Mouse (Mus musculus) embryo, embryonic 10.5 days (tissue): ENCODE data around the gene Gp1bb.

Experiments
- DNase-seq: peaks from one replicate; pipeline ENCODE4 v3.0.0-alpha.2; 2015; ENCODE audit warnings: low spot score

Gp1bb gene

DNA sequence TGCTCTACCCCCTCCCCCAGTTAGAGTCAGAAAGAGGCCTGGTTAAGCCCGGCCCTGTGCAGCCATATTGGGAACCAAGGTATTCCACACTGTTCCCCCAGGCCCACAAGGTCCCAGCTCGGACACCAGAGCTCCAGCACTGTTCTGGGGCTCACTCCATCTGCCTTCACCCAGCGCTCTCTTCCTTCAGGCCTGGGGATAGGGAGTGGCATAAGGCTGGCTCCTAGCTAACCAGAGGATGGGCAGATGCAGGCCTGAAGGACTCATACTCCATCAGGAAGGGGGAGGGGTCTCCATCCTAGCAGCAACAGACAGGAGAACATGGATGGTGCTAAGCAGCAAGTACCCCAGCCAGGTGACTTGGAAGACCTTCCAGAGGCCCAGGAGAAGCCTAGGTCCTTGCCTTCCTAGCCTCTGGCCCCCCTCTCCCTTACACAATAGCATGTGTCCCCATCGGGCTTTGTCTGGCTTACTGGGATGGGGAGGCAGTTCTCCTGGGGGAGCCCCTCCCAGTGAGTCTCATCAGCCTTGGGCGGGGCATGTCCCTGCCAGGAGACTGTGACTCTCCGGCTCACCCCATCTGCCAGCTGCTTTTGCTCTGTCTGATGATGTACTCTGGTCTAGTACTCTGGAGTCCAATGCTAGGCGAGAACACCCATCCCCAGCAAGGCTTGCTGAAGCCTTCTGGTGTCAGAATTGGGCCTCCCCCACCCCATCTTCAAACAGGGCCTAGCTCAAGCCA, 6.2 kb upstream of the Gp1bb start:
- no peak for DNase-seq

DNA sequence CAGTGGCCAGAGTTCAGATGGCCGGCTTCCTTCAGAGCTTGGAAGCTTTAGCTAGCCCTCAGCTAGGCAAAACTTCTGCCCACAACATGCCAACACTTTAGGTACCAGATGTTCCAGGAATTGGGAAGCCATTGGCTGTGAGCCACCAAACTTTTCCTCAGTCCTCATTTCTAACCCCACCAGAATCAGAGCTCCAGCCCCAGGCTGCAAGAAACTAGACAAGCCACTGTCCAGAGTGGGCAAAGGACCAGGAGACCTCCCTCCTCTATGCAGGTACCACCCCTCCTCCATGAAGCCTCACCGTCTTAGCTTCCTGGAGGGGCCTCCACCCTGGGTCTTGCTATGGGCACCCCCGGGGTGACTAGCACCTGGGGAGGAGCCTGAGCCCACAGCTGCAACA, 5.0 kb upstream of the Gp1bb start:
- no peak for DNase-seq

DNA sequence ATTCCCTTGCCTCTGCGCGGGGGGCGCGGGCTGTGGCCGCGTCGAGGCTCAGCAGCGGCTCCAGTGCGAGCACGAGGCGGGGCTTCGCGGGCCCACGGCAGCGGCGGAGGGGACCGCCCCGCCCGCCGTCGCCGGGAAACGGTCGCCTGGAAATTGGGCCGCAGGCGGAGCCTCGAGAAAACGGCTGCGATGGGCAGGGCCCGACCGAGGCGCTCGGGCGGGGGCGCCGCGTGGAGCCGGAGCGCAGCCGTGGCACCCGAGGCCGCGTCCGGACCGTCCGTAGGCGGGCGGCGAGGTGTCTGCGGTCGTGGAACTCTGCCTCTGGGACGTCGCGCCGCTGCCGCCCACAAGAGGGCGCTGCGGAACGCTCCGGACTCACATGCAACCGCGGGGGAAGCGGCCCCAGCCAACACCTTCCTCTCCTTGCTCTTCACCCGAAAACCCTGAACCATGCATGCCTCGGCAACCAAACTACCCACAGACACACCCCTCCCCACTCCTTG, 4.2 kb upstream of the Gp1bb start, which contains the start of gene Gm49601:
Gene Gm49601, minus strand, starts transcription at position 52 of the 503 bp plus-strand sequence.
- DNase-seq: peak; percentile 87

DNA sequence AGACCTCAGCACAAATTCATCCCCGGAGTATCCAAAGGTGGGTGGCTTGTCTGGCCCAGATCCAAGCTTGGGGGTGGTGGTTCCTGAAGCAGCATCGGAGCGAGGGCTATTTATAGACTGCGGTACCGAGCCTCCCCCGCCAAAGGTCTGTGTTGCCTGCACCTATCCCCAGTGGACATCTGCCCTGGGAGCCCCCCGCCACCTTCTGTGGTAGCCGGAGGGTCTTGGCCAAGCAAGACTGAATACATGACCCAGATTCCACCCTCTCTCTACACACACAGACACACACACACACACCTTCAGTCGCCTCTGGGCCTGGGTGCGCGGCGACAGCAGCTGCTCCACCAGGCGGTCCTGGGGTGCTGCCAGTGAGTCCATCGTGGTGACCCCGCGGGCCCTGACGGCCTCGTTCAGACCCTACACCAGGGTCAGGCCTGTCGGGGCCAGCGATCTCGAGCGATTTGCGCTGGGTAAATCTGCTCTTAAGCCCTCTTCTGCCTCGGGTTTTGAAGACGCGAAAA, 3.6 kb upstream of the Gp1bb start:
- DNase-seq: no peak

DNA sequence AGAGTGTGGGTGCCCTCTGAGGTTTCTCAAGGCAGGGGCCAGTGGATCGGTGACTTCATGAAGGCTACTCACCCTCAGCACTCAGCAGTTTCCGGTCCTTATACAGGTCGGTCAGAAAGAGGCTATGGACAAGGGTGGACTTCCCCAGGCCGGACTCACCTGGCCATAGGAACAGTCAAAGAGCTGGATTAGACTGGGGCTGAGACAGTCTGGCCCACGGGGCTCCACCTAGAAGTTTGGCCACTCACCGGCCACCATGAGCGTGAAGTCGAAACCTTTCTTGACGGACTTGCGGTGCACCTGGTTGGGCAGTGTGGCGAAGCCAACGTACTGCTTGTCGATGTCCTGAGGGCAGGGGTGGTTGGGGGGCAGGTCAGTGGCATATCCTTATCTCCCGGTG, 2.9 kb upstream of the Gp1bb start:
- DNase-seq: no peak

DNA sequence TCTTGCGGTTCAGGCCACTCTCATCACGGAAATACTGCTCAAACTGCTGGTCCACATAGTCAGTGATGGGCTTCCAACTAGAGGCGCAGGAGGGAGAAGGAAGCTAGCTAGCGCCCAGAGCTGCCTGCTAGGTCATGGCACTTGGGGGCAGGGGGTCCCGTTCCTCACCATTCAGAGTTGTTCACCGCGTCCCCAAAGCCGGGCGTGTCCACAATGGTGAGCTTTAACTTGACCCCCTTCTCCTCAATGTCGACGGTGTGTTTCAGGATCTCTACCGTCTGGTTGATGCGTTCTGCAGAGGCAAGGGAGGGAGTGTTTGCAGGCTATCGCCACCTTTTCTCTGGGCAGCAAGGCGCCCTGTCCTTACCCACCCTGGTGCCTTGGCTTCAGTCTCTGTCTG, 2.4 kb upstream of the Gp1bb start:
- DNase-seq: no peak

DNA sequence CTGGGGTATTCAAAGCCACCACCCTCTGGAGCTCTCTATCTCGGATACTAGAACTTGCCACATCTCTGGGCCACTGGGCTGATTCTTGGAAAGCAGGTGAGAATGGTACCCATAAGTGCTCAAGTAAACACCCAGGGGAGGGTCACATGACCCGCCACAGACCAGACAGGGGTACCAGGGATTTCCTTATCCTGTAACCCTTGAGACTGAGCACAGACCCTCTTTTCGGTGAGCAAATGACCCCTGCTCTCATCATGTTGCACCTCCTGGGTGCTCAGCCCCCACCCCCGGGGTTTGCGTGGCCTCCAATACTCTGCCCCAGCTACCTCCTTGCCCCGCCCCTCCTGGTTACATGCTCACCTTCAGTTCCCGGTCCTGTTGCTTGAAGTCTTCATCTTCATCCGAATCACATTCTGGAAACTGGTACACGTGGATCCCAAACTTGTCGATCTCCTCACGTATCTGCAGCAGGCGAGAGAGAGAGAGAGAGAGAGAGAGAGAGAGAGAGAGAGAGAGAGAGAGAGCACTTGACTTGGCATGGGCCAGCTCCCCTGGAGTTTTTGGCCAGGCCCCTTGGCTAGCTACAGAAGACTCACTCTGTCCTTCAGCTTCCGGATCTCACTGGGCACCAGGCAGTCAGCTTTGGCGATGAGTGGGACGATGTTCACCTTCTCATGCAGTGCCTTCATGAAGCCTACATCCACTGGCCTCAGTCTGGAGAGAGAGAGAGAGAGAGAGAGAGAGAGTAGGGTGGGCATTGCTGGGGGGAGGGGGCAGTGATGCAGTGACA, 1.7 kb upstream of the Gp1bb start:
- DNase-seq: no peak

DNA sequence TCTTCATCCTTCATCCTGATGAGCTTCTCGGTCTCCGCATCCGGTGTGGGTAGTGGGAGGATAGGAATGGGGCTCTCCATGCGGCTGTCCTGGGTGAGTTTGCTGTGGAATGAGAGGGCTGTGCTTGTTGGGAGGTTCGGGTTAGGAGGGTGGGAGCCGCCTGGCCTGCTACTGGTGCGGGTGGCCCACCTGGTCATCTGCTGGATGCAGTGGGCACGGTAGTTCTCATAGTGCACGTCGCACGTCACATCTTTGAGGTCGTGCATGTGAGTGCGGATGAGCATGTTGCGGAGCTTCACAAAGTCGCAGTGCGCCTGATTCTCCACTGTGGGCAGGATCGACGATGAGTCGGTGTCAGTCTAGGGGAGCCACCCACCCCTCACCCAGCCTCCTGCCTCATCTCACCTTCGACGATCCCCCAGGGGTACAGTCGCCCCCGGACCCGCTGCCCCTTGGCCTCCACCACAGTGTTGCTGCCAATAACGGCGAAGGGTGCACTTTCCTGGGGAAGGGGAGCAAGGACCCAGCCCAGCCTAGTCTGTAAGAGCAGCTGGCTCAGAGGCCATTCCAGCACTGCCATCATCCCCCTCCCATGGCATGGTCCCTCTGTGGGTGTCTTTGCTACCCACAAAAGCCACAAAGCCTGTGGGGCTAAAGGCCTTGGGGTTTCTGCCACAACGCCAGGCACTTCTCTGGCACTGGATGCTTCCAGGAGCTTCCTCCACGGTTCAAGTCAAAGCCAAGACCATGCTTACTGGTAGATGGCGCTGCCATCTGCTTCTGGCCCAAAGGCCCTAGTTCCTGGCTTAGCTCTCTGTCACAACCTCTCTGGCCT, 930 bp upstream of the Gp1bb start:
- no peak for DNase-seq

DNA sequence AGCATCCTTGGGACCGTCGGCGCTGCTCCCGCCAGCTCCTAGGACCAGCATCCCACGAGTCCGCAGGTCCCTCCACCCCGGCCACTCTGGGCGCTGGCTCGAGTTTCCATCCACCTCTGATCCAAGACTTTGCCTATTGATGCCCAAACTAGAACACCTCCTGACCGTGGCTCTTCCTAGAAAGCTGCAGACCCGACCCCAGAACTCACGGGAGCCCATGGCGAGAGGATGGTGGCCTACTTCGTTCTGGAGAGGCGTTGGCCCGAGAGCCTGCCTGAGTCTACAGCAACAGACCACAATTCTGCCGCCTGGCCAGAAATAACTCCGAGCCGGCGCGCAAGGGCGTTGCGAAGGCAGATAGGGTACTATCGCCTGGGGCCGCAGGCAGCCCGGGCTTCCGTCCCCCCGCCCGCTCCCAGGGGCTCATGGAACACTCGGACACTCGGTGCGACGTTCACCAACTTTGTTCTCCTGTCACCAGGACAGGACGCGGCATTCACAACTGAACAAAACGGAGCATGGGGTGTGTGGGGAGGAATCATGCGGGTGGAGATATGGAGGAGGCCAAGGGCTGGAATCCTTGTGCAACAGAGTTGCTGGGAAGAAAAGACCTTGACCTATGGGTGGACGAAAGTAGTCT, 721 bp downstream of the Gp1bb start:
- no peak for DNase-seq

DNA sequence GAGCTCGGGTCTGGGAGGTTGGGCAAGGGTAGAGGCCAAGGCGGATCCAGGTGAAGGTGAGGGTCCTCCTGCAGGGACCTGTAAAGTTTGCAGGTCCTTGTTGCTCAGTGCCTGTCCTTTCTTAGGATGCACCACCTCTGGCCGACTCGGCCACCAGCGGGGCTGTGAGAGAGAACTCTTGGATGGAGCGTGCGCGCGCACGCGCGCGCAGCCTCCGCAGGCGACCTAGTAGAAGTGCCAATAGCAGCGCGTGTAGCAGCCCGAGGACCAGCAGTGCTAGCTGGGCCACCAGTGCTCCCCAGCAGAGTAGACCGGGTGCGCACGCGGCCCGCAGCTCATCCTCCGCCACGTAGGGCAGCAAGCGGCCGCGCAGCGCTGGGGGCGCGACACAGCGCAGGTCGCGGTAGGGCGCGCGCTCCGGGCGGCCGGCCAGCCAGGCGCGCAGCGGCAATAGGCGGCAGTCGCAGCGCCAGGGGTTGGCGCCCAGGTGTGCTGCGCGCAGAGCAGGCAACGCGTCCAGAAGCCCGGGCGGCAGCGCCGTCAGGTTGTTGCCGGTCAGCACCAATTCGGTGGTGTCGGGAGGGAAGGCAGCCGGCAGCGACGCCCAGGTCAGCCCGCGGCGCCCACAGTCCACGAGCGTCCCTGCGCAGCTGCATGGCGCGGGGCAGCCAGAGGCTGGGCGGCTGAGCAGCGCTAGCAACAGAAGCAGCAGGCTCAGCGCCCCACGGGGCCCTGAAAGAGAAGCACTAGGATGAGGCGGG, 1.4 kb downstream of the Gp1bb start:
- DNase-seq: no peak

DNA sequence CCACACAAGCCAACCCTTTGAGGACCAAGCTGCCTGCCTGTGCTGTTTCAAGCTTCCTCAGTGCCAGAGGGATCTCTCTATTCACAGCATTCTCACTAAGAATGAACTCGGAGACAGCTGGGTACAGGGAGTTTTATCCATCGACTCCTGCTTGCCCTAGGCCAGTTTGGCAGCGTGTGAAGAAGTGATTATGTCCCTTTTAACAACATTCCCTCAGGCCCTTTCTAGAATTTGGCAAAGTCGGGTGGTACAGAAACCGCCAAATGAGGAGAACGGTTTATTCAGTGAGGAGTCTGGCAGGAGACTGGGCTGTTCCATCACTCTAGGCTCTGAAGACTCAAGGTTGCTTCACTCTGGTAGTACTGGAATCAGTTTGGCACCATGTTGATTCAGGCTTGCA, 2.0 kb downstream of the Gp1bb start:
- DNase-seq: no peak

DNA sequence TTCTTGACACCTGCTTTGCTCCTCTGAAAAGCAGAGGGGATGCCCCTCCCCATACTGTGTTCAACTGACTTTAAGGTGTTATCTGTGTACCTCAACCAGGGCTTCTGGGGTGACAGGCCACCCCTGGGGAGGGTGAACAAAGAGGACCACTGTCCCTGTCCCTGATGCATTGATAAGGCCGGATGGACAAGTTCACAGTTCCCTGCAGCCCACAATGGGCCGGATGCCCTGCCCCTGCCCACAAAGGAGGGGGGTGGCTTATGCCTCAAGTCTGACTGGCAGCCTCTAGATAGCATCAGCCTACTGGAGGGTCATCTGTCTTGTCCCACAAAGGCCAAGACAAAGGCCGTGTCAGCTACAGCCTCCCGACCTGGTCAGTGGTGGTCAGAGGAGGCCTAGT, 3.1 kb downstream of the Gp1bb start:
- DNase-seq: no peak

DNA sequence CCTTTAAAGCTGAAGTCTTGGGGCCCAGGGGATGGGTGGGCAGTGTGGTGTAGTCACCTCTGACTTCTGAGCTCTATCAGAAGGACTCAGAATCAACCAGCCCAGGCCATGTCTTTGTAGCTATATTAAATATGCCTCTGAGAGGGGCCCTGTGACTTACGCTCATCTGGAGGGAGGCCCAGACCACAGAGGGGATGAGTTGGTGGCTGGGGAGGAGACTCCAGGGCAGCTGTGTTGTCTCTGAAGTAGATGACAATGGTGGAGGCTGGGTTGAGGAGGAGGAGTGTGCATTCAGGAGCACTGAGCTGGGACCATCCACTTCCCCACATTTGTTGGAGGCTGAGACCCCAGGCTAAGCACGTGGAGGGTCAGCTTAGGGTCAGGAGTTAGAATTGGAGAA, 3.9 kb downstream of the Gp1bb start:
- no peak for DNase-seq

DNA sequence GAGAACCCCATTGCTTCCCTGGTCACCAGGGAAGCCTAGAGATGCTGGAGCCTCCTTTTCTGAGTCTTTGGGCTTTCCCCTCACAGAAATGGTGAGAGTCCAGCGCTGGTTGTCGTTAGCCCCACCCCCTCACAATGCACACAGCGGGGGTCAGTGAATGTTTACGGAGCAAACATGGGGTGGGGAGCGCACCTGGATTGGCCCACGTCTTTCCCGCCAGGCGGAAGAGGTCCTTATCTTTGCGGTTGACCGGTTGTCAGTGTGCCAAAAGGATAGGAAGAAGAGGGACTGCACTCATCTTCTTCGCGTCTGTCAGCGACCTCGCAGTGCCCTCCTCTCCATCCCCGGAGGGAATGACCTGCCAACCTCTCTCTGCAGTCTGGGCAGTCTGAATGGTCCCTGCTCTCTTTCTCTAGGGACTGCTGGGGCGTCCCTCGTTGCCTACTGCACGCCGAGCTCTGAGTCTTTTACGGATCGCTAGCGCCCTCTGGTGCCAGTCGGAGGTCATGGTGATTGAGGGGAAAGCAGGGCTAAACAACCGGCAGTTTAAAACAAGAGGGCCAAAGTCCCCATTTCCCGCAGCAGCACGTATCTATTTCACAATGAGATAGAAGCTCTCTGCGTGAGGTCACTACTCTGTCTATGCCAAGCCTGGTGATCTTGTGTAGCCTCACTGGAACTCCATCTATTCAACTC, 4.7 kb downstream of the Gp1bb start:
- peak; percentile 94 for DNase-seq

DNA sequence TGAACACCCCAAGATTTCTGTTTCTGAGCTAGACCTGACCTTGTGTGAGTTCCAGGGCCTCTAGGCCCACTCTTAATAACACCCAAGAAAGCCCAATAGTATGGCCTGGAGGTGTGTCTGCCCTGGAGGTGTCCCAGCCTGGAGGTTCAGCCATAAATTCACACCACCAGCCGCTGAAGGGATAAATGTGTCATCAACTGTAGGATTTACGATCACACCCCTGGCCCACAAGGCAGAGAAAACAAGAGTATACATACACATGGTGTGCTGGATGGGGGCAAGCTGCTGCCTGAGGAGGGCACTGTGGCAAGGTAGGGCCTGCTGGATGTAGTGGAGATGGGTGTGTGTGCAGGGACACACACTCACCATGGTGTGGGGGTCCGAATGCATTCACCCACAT, 8.9 kb downstream of the Gp1bb start:
- DNase-seq: no peak

DNA sequence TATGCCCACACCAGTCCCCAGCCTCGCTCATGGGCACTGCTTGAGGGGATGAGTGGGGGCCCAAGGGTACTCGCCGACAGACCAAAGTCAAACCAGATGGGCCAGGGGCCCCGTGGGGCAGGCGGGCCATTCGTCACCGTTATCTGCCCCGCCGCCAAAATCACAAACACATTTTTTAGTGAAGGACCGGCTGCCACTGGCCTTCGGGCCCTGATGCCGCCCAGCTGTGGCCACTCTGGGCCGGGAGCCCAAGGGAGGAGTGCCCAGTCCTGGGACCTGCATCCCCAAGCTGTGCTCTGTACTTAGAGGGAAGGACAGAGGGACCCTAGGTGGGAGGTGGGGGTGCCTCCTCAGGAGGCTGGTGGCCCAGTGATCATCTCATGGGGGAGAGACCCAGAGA, 10.5 kb downstream of the Gp1bb start:
- DNase-seq: no peak

DNA sequence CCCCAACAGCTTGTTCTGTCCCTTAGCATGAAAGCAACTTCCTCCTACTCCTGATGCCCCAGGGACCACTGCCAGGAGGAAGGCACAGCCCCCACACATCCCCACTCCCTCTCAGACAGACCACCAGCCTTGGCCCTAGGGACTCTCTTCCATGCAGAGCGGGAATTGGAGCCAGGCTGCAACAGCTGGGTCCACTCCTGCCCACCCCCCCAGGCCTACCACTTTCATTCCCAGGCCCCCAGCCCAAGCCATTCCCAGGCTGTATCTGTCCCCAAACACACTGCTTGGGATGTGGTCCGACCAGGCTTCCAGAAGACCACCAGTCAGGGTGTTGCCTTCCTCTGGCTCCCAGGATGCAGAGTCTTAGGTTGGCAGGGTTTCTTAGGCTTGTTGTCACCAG, 13.1 kb downstream of the Gp1bb start:
- no peak for DNase-seq

DNA sequence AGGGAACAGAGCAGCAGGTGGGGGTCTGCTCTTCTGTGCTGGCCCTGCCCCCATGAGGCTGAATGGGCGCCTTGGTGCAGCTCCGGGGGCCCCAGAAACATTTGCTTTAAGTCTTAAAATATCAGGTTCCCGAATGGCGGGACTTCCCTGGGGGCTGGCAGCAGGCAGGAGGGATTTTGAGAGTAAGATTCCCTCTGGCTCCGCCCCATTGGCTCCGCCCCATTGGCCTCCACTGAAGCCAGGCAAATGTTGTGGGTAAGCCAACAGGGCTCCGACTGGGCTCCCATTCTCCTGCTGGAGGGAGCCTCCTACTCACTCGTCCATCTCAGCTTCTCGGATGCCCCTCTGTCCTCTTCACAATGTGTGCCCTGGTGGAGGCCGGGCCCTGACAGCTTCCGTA, 14.0 kb downstream of the Gp1bb start:
- DNase-seq: no peak

DNA sequence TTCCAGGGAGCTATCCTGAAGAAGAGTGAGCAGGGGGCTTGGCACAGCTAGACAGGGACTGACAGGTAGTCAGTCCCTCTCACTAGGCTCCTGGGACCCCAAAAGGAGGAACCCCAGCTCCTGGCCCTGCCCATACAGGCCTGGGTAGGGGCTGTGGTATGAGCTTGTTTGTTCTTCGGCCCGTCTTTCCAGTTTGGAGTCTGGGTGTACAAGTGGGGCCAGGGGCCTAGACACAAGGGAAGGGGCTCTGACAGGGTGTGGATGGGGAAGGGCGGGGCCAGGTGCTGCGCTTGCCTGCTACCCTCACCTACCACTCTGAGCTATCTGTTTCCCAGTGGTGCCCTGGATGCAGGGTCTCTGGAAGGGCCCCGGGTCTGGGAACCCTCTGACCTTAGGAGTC, 16.5 kb downstream of the Gp1bb start:
- DNase-seq: no peak

DNA sequence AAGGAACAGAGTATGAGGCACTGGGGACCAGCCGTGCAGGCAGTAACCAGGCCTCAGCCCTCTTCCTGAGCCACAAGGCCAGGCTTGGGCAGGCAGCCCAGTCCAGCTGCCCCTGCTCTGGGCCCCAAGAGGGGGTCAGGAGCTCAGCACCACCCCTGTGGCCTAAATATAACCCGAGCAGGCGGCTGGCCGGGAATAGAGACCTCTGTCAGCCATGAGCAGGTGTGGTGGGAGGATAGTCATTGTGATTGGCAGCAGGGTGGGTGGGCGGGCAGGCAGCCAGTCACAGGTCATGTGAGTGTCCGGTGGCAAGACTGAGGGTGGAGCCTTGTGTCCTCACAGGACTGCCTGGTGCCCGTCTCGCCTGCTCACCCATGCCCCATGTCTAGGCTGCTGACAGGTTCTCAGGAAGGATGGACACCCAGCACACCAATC, 17.9 kb downstream of the Gp1bb start:
- no peak for DNase-seq
